Mouse (Mus musculus) intestine, postnatal 0 days (tissue): ENCODE data around the gene Pitpnc1. TPM values are rescaled to one million over a fixed set of nuclear protein-coding genes. Genes with fewer than 3 reads are reported as not detected.

Source experiments
- ATAC-seq: fragments of 200-750 bp; cut with Nextera tagmentation; 2 replicates; pipeline ENCODE4 v1.8.0; 2017; ENCODE audit warnings: mild to moderate bottlenecking, moderate TSS enrichment, moderate library complexity
- H3K27ac ChIP-seq: fragments of 300-500 bp; sonication (generic); 2 replicates; pipeline ENCODE4 v1.5.1; 2014; ENCODE audit warnings: mild to moderate bottlenecking, low read depth, low read length, moderate library complexity
- H3K27me3 ChIP-seq: fragments of 300-500 bp; sonication (generic); replicated peaks from 2 replicates; pipeline ENCODE4 v1.6.1; 2014; ENCODE audit warnings: low read length, mixed read lengths; ENCODE audit not compliant: control insufficient read depth, insufficient read depth
- H3K36me3 ChIP-seq: fragments of 300-500 bp; sonication (generic); 2 replicates; pipeline ENCODE4 v1.6.1; 2014; ENCODE audit warnings: mild to moderate bottlenecking, moderate library complexity; ENCODE audit not compliant: control insufficient read depth, insufficient read depth
- H3K4me1 ChIP-seq: fragments of 300-500 bp; sonication (generic); replicated peaks from 2 replicates; pipeline ENCODE4 v1.6.1; 2014; ENCODE audit warnings: antibody characterized with exemption, low read length, mixed read lengths; ENCODE audit not compliant: control insufficient read depth, insufficient read depth
- H3K4me2 ChIP-seq: fragments of 300-500 bp; sonication (generic); replicated peaks from 2 replicates; pipeline ENCODE4 v1.6.1; 2014; ENCODE audit warnings: low read depth, mild to moderate bottlenecking, moderate library complexity
- H3K4me3 ChIP-seq: fragments of 300-500 bp; sonication (generic); 2 replicates; pipeline ENCODE4 v1.5.1; 2014; ENCODE audit warnings: low read depth, low read length
- H3K9ac ChIP-seq: fragments of 300-500 bp; sonication (generic); 2 replicates; pipeline ENCODE4 v1.6.1; 2014; ENCODE audit warnings: mild to moderate bottlenecking, low read depth, low read length
- H3K9me3 ChIP-seq: fragments of 300-500 bp; sonication (generic); 2 replicates; pipeline ENCODE4 v1.6.1; 2016; ENCODE audit warnings: mixed run types; ENCODE audit not compliant: control insufficient read depth
- CTCF ChIP-seq: sonication (generic); IDR thresholded peaks from 2 replicates; pipeline ENCODE4 v1.5.1; 2016; ENCODE audit warnings: low read depth, mild to moderate bottlenecking, control low read depth, antibody characterized with exemption, moderate library complexity
- WGBS: fragments of 180-500 bp; shearing (Covaris S2); extraction: QIAGEN DNeasy Blood & Tissue Kit; methylation state at CpG from one replicate; pipeline ENCODE4 v1.1.7; 2014; 5-methylcytosine and 5-hydroxymethylcytosine counted together
- polyA plus RNA-seq: library from polyadenylated mRNA; unstranded; fragments of >200 nt; fragmentation: Nextera tagmentation; extraction: Ambion mirVana; gene quantifications from 2 replicates; pipeline ENCODE4 v1.2.1, GENCODE M21; 2015

The Pitpnc1 gene
- polyA plus RNA-seq, 1 experiment from 2014 or later = 4.4 TPM

- H3K4me2 ChIP-seq = no peak overlapping the region
- no peaks in the 10 kb centered on the region for H3K4me1 ChIP-seq
- no peaks in the 10 kb centered on the region for H3K9me3 ChIP-seq
- no peak for ATAC-seq
- H3K27me3 ChIP-seq = no peaks in the 10 kb centered on the region
- 66% methylated on average over 9 of the region's 9 CpGs for WGBS
- no peak overlapping the region for H3K9ac ChIP-seq
- H3K36me3 ChIP-seq = no peaks in the 10 kb centered on the region
- H3K4me3 ChIP-seq = no peak overlapping the region
- no peak overlapping the region for H3K27ac ChIP-seq
- TF ChIP-seq CTCF = no peak
Measured at GRCm38 (mm10) chr11:107263838-107264237, 206.7 kb downstream of the Pitpnc1 start.

GRCm38 (mm10) chr11:107259428-107259827 lies 211.1 kb downstream of the Pitpnc1 start:
- ATAC-seq = no peak
- no peaks in the 10 kb centered on the region for H3K4me1 ChIP-seq
- no peaks in the 10 kb centered on the region for H3K36me3 ChIP-seq
- no peak for TF ChIP-seq CTCF
- no peak overlapping the region for H3K4me2 ChIP-seq
- no peak overlapping the region for H3K27ac ChIP-seq
- WGBS = 83% methylated on average over 7 of the region's 7 CpGs
- no peak overlapping the region for H3K9ac ChIP-seq
- no peaks in the 10 kb centered on the region for H3K27me3 ChIP-seq
- no peaks in the 10 kb centered on the region for H3K9me3 ChIP-seq
- H3K4me3 ChIP-seq = no peak overlapping the region

GRCm38 (mm10) chr11:107255185-107255584 lies 215.3 kb downstream of the Pitpnc1 start:
- Histone ChIP-seq H3K9ac (no peak overlapping the region), H3K27ac (no peak overlapping the region), H3K4me2 (no peak overlapping the region), H3K4me3 (no peak overlapping the region), H3K36me3 (no peaks in the 10 kb centered on the region), H3K27me3 (no peaks in the 10 kb centered on the region), H3K4me1 (no peaks in the 10 kb centered on the region), H3K9me3 (no peaks in the 10 kb centered on the region)
- peak; percentile 65 for TF ChIP-seq CTCF
- 80% methylated on average over 11 of the region's 11 CpGs for WGBS
- ATAC-seq = no peak

- no peak for TF ChIP-seq CTCF
- H3K4me3 ChIP-seq = no peak overlapping the region
- 87% methylated on average over 7 of the region's 7 CpGs for WGBS
- no peak for ATAC-seq
- no peak overlapping the region for H3K4me2 ChIP-seq
- H3K36me3 ChIP-seq = no peaks in the 10 kb centered on the region
- H3K4me1 ChIP-seq = no peaks in the 10 kb centered on the region
- H3K27me3 ChIP-seq = no peaks in the 10 kb centered on the region
- no peak overlapping the region for H3K27ac ChIP-seq
- H3K9me3 ChIP-seq = no peaks in the 10 kb centered on the region
- no peak overlapping the region for H3K9ac ChIP-seq
Measured at GRCm38 (mm10) chr11:107254181-107254580, 216.3 kb downstream of the Pitpnc1 start.

- no peak for ATAC-seq
- Histone ChIP-seq H3K4me2 (no peak overlapping the region), H3K27me3 (no peaks in the 10 kb centered on the region)
Measured at GRCm38 (mm10) chr11:107252026-107252425, 218.5 kb downstream of the Pitpnc1 start.

GRCm38 (mm10) chr11:107251460-107251859 lies 219.0 kb downstream of the Pitpnc1 start:
- H3K9ac ChIP-seq = no peak overlapping the region
- no peaks in the 10 kb centered on the region for H3K4me1 ChIP-seq
- no peak overlapping the region for H3K27ac ChIP-seq
- no peaks in the 10 kb centered on the region for H3K36me3 ChIP-seq
- ATAC-seq = no peak
- WGBS = 87% methylated on average over 7 of the region's 7 CpGs
- no peaks in the 10 kb centered on the region for H3K27me3 ChIP-seq
- no peak overlapping the region for H3K4me2 ChIP-seq
- no peak overlapping the region for H3K4me3 ChIP-seq
- no peaks in the 10 kb centered on the region for H3K9me3 ChIP-seq
- TF ChIP-seq CTCF = peak; percentile 21; the same call in 1 of the 2 replicates

More at GRCm38 (mm10) chr11:107252026-107252425, 218.5 kb downstream of the Pitpnc1 start:
- Histone ChIP-seq H3K9ac (no peak overlapping the region), H3K4me1 (no peaks in the 10 kb centered on the region), H3K9me3 (no peaks in the 10 kb centered on the region), H3K27ac (no peak overlapping the region), H3K4me3 (no peak overlapping the region), H3K36me3 (no peaks in the 10 kb centered on the region)
- TF ChIP-seq CTCF = no peak
- 90% methylated on average over 10 of the region's 10 CpGs for WGBS

GRCm38 (mm10) chr11:107250882-107251281 lies 219.6 kb downstream of the Pitpnc1 start:
- H3K27me3 ChIP-seq = no peaks in the 10 kb centered on the region
- no peak overlapping the region for H3K9ac ChIP-seq
- H3K4me1 ChIP-seq = no peaks in the 10 kb centered on the region
- no peaks in the 10 kb centered on the region for H3K9me3 ChIP-seq
- TF ChIP-seq CTCF = no peak
- no peak overlapping the region for H3K4me2 ChIP-seq
- WGBS = 94% methylated on average over 8 of the region's 8 CpGs
- H3K36me3 ChIP-seq = no peaks in the 10 kb centered on the region
- no peak overlapping the region for H3K27ac ChIP-seq
- H3K4me3 ChIP-seq = no peak overlapping the region
- no peak for ATAC-seq
